Mouse (Mus musculus): Measurements from ENCODE around the gene Asgr1. TPM values are rescaled to one million over a fixed set of nuclear protein-coding genes. Genes with fewer than 3 reads are reported as not detected.

The Asgr1 gene
- total and polyA plus RNA-seq, 3 experiments = not detected

DNA sequence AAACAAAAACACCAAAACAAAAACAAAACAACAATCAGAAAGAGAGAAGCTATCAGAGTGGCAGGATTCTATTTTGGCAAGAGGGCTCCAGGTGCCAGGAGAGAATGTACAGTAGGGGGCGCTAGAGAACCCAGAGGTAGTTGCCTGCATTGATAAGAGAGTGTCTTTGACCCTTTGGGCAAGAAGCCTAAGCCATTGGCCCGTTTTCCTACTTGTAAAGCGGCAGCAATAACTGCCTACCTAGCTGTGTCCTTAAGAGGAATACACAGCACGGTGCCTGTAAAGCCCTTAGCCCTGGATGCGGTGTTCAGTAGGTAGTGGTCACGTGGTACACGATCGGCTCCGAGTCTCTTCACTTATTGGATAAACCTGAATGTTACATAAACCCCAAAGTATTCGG is 4.1 kb upstream of the Asgr1 start:
- peak; percentile 58 to 67 for TF ChIP-seq CTCF (conservative IDR thresholded peaks at IDR 0.05 in 1 of 2, IDR thresholded peaks at IDR 0.05 in 1 of 2; ENCODE audit: low read depth in 2 of 2, low read length in 2 of 2)
- peak; percentile 40 for TF ChIP-seq SMC3 (IDR thresholded peaks at IDR 0.05; ENCODE audit: low read depth, low read length)
- TF ChIP-seq MAZ (IDR thresholded peaks at IDR 0.05; ENCODE audit: low read depth, low read length) = no peak
- DNase-seq (ENCODE audit: extremely low read depth) = peak; percentile 36
- H3K27me3 ChIP-seq (replicated peaks) = peaks cover 42% of the 10 kb centered on the region
- no peak overlapping the region for H3K4me3 ChIP-seq (replicated peaks in 1 of 3; ENCODE audit: low read depth in 2 of 3, low read length in 2 of 3, poor library complexity in 1 of 3)
- H3K36me3 ChIP-seq (replicated peaks in 1 of 2; ENCODE audit: control insufficient read depth in 1 of 2, insufficient read depth in 1 of 2, low read length in 1 of 2) = peaks cover 0 to 6% of the 10 kb centered on the region in 2 experiments
- no peak overlapping the region for H3K9ac ChIP-seq (ENCODE audit: insufficient read depth, low read depth)
- dilution Hi-C loops (cut with MboI; ENCODE audit: extremely low pct_ligation_motif_present, extremely low pct_unique_long_range_greater_than_20kb, low sequenced_read_pairs) = no loop called here
- no peaks in the 10 kb centered on the region for H3K9me3 ChIP-seq (replicated peaks; ENCODE audit: low read length)
- H3K4me2 ChIP-seq (ENCODE audit: insufficient read depth, low read depth, poor library complexity, severe bottlenecking) = no peak overlapping the region
- no peaks in the 10 kb centered on the region for H3K79me2 ChIP-seq (replicated peaks; ENCODE audit: control insufficient read depth, extremely low read depth, insufficient read depth, poor library complexity, severe bottlenecking)
- no peaks in the 10 kb centered on the region for H3K4me1 ChIP-seq (ENCODE audit: control insufficient read depth in 1 of 2, insufficient read depth in 2 of 2)
- H3K27ac ChIP-seq (ENCODE audit: insufficient read depth, low read depth) = no peak overlapping the region
- in situ Hi-C loops (cut with MboI; ENCODE audit: low pct_ligation_motif_present, low pct_unique_long_range_greater_than_20kb, low sequenced_read_pairs) = no loop called here

DNA sequence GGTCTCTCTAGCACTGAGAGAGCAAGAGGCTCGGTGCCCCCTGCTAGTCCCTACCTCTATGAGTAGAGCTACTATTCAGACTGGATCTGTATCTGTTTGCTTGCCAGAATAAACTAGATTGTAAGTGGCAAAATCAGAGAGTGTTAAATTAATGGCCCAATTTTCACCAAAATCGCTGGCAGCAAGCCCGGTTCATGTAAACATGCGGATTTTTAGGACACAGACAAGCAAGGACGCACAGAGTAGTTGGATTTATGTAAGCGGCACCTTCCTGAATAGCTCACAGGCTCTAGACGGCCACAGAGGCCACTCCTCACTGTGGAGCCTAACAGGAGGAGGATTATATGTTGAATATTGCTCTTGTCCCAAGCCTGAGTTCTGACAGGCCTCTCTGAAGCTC is 729 bp upstream of the Asgr1 start:
- H3K4me2 ChIP-seq (ENCODE audit: insufficient read depth, low read depth, poor library complexity, severe bottlenecking) = no peak overlapping the region
- no peak overlapping the region for H3K4me3 ChIP-seq (replicated peaks in 1 of 3; ENCODE audit: low read depth in 2 of 3, low read length in 2 of 3, poor library complexity in 1 of 3)
- dilution Hi-C loops (cut with MboI; ENCODE audit: extremely low pct_ligation_motif_present, extremely low pct_unique_long_range_greater_than_20kb, low sequenced_read_pairs) = no loop called here
- no peak for TF ChIP-seq TBP (conservative IDR thresholded peaks at IDR 0.05; ENCODE audit: low read depth, low read length)
- TF ChIP-seq MYC (IDR thresholded peaks at IDR 0.05; ENCODE audit: low read depth, low read length) = no peak
- no peak for TF ChIP-seq EP300 (IDR thresholded peaks at IDR 0.05; ENCODE audit: low read length)
- TF ChIP-seq JUND (conservative IDR thresholded peaks at IDR 0.05; ENCODE audit: low read depth, low read length) = no peak
- no peak for TF ChIP-seq NRF1 (IDR thresholded peaks at IDR 0.05; ENCODE audit: low read depth, low read length)
- TF ChIP-seq POLR2A (IDR thresholded peaks at IDR 0.05; ENCODE audit: low read depth, low read length) = no peak
- TF ChIP-seq PAX5 (IDR thresholded peaks at IDR 0.05; ENCODE audit: low read length) = no peak
- TF ChIP-seq BHLHE40 (IDR thresholded peaks at IDR 0.05; ENCODE audit: low read depth, low read length) = no peak
- TF ChIP-seq KAT2A (IDR thresholded peaks at IDR 0.05; ENCODE audit: insufficient replicate concordance, low read length) = no peak
- no peak for TF ChIP-seq MXI1 (IDR thresholded peaks at IDR 0.05; ENCODE audit: low read depth, low read length)
- no peak for TF ChIP-seq MAX (IDR thresholded peaks at IDR 0.05; ENCODE audit: low read length)
- H3K9me3 ChIP-seq (replicated peaks; ENCODE audit: low read length) = no peaks in the 10 kb centered on the region
- no peak overlapping the region for H3K9ac ChIP-seq (ENCODE audit: insufficient read depth, low read depth)
- no peaks in the 10 kb centered on the region for H3K36me3 ChIP-seq (replicated peaks in 1 of 2; ENCODE audit: control insufficient read depth in 1 of 2, insufficient read depth in 1 of 2, low read length in 1 of 2)
- in situ Hi-C loops (cut with MboI; ENCODE audit: low pct_ligation_motif_present, low pct_unique_long_range_greater_than_20kb, low sequenced_read_pairs) = no loop called here
- DNase-seq (ENCODE audit: extremely low read depth) = no peak
- H3K79me2 ChIP-seq (replicated peaks; ENCODE audit: control insufficient read depth, extremely low read depth, insufficient read depth, poor library complexity, severe bottlenecking) = no peaks in the 10 kb centered on the region
- H3K27ac ChIP-seq (ENCODE audit: insufficient read depth, low read depth) = no peak overlapping the region
- H3K4me1 ChIP-seq (ENCODE audit: control insufficient read depth in 1 of 2, insufficient read depth in 2 of 2) = 0 out of 4 replicates have a peak, but pooled peaks cover 0 to 3% of the 10 kb centered on the region in 2 experiments
- H3K27me3 ChIP-seq (replicated peaks) = peaks cover 45% of the 10 kb centered on the region

DNA sequence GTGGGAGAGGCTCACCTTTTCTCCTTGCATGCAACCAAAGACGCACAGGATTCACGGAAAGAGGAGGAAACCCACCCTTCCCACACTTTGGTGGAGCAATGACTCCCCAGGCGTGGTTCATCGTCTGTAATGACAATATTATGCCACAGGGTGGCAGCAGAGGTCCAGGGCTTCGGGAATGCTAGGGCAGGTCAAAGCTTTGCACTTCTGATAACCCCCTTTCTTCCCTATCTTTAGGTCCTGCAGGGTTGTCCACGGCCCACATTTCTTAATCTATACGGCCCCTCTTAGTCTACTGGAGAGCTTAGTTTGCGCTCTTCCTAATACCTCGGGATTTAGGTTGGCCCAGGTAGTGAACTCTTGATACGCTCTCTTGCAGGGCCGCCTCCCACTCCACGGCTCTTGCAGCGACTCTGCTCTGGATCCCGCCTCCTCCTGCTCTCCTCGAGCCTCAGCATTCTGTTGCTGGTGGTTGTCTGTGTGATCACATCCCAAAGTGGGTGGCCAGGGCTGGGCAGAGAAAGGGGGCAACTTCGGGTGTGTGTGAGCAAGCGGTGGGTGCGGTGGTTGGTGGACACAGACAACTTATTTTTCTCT is 1.8 kb downstream of the Asgr1 start:
- peak; percentile 75 for DNase-seq (ENCODE audit: extremely low read depth)
- H3K27ac ChIP-seq (ENCODE audit: insufficient read depth, low read depth) = no peak overlapping the region
- TF ChIP-seq MAFK (IDR thresholded peaks at IDR 0.05; ENCODE audit: insufficient replicate concordance, low read length) (no peak), RAD21 (IDR thresholded peaks at IDR 0.05; ENCODE audit: low read depth, low read length) (peak; percentile 95), IRF4 (IDR thresholded peaks at IDR 0.05; ENCODE audit: low read depth, low read length) (peak; percentile 42; the same call in 1 of the 2 replicates), MYC (IDR thresholded peaks at IDR 0.05; ENCODE audit: low read depth, low read length) (no peak), CTCF (conservative IDR thresholded peaks at IDR 0.05 in 1 of 2, IDR thresholded peaks at IDR 0.05 in 1 of 2; ENCODE audit: low read depth in 2 of 2, low read length in 2 of 2) (peak; percentile 96 to 98), ZC3H11A (IDR thresholded peaks at IDR 0.05; ENCODE audit: low read depth, low read length) (peak; percentile 73), NRF1 (IDR thresholded peaks at IDR 0.05; ENCODE audit: low read depth, low read length) (no peak), SMC3 (IDR thresholded peaks at IDR 0.05; ENCODE audit: low read depth, low read length) (peak; percentile 92)
- no peak overlapping the region for H3K4me3 ChIP-seq (replicated peaks in 1 of 3; ENCODE audit: low read depth in 2 of 3, low read length in 2 of 3, poor library complexity in 1 of 3)
- H3K9me3 ChIP-seq (replicated peaks; ENCODE audit: low read length) = no peaks in the 10 kb centered on the region
- no peak overlapping the region for H3K9ac ChIP-seq (ENCODE audit: insufficient read depth, low read depth)
- H3K4me1 ChIP-seq (ENCODE audit: control insufficient read depth in 1 of 2, insufficient read depth in 2 of 2) = peaks cover 0 to 6% of the 10 kb centered on the region in 2 experiments; a peak in 1 of 4 replicates
- dilution Hi-C loops (cut with MboI; ENCODE audit: extremely low pct_ligation_motif_present, extremely low pct_unique_long_range_greater_than_20kb, low sequenced_read_pairs) = no loop called here
- H3K79me2 ChIP-seq (replicated peaks; ENCODE audit: control insufficient read depth, extremely low read depth, insufficient read depth, poor library complexity, severe bottlenecking) = no peaks in the 10 kb centered on the region
- in situ Hi-C loops (cut with MboI; ENCODE audit: low pct_ligation_motif_present, low pct_unique_long_range_greater_than_20kb, low sequenced_read_pairs) = loop anchor here (5.0 kb wide), 1 partner anchor 142 kb away; no protein-coding TSS in a partner anchor
- peaks cover 40% of the 10 kb centered on the region for H3K27me3 ChIP-seq (replicated peaks)
- no peak overlapping the region for H3K4me2 ChIP-seq (ENCODE audit: insufficient read depth, low read depth, poor library complexity, severe bottlenecking)
- H3K36me3 ChIP-seq (replicated peaks in 1 of 2; ENCODE audit: control insufficient read depth in 1 of 2, insufficient read depth in 1 of 2, low read length in 1 of 2) = no peaks in the 10 kb centered on the region
